Mouse (Mus musculus): ENCODE data around the gene Fars2. TPM values are rescaled to one million over a fixed set of nuclear protein-coding genes. Genes with fewer than 3 reads are reported as not detected.

Gene Fars2
- polyA plus RNA-seq (2015; fragmentation: Nextera tagmentation; extraction: Ambion mirVana), result 27.4 and 31.4 TPM in 2 replicates

DNA sequence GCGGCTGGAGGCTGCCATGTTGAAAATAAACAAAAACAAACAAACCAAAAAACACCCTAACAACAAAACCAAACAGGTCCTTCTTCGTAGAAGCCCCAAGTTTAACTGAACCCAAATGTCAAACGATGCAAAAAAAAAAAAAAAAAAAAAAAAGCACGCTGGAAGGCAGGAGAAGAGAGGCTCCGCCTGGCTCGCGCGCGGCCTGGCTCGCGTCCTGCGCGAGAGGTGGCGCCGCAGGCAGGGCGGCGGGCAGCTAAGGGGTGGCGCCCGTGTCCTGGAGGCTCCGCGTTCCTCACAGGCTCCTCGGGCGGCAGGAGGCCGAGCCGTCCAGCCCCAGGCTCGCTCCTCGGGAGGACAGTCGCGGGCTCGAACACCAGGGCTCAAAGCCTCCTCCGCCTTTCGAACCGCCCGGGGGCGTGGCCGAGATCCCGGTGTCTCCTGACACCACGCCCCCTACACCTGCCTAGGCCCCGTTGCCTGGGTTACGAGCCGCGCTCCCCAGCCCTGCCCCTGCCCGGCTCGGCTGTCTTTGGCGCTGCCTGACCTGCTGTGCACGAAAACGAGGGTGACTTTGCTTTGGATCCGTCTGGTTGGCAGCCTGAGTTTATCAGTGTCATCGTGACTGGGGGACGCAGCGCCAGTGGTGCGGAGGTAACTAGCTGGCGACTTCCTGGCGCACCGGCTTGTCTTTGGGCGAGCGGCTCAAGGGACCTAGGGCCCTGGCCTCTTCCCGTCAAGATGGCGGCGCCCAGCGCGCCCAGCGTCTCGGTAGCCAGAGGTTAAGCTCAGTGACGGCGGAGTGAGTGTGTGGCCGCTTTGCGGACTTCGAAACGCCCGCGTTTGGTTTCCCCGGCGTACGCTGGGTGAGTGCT lies at the start of gene Fars2, which contains the start of gene Lyrm4:
Gene Fars2 (plus strand): TSS at position 270 of the 872 bp plus-strand sequence.
Gene Lyrm4 (minus strand): TSS at position 384 of the 872 bp plus-strand sequence.
- H3K4me3 ChIP-seq (replicated peaks), result peak within 1 kb of the TSS; percentile 72
- H3K27me3 ChIP-seq, result no peaks in the 10 kb centered on the region
- H3K4me2 ChIP-seq, result peak within 1 kb of the TSS; percentile 89
- H3K9ac ChIP-seq, result peak within 1 kb of the TSS; percentile 81
- H3K4me1 ChIP-seq (replicated peaks), result peaks cover 48% of the 10 kb centered on the region
- DNase-seq (peak; percentile 97), ATAC-seq (ENCODE audit: low read depth) (peak; percentile 95)
- under 1% methylated on average over 74 of the region's 75 CpGs for WGBS (ENCODE audit: insufficient replicate concordance)
- no peaks in the 10 kb centered on the region for H3K36me3 ChIP-seq
- peak within 1 kb of the TSS; percentile 91 for H3K27ac ChIP-seq
- H3K9me3 ChIP-seq (replicated peaks), result no peaks in the 10 kb centered on the region

DNA sequence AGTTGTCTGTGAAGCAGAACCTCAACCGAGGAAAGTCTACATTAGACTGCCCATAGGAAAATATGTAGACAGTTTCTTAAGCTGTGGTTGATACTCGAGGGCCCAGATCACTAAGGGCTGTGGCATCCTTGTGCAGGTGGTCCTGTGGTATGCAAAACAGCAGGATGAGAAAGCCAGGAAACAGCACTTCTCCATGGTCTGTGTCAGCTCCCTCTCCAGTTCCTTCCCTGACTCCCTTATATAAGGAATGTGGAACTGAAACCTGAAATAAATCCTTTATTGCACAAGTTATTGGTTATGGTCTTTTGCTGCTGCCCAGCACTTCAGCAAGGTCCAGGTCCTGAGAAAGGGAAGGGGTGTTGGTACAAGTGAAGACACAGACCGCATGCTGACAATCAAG lies 42.7 kb upstream of the Fars2 start:
- no peak for ATAC-seq (ENCODE audit: low read depth)
- 65% methylated on average over 3 of the region's 3 CpGs for WGBS (ENCODE audit: insufficient replicate concordance)
- 0 out of 2 replicates have a peak, but pooled peaks cover 6% of the 10 kb centered on the region for H3K36me3 ChIP-seq

DNA sequence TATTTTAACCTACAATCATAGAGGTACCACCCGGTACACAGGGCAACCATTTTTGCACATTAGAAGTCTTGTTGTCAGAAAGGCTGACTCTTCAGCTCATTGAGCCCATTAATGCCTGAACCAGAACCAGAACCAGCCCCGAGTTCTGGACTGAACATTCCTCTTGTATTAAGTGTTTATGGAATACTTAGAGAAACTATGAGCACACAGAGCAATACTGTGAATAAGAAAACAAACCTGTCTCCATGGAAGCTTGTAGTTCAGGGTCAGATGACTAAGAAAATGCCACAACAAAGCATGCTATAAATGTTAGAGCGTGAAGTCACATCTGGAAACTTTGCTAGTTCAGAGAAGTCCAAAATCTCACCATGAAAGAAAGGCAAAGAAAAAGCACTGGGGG lies 35.6 kb upstream of the Fars2 start:
- H3K36me3 ChIP-seq, result peaks cover 13% of the 10 kb centered on the region; the same call in 1 of the 2 replicates
- H3K4me1 ChIP-seq (replicated peaks), result peaks cover 12% of the 10 kb centered on the region
- H3K27me3 ChIP-seq, result no peaks in the 10 kb centered on the region
- no peak for DNase-seq
- ATAC-seq (ENCODE audit: low read depth), result no peak
- no peak overlapping the region for H3K9ac ChIP-seq
- no peak overlapping the region for H3K4me2 ChIP-seq
- 82% methylated on average over 3 of the region's 3 CpGs for WGBS (ENCODE audit: insufficient replicate concordance)
- no peaks in the 10 kb centered on the region for H3K9me3 ChIP-seq (replicated peaks)
- H3K4me3 ChIP-seq (replicated peaks), result no peak overlapping the region
- no peak overlapping the region for H3K27ac ChIP-seq

More for the DNA sequence above, 42.7 kb upstream of the Fars2 start:
- no peak for DNase-seq
- Histone ChIP-seq H3K27me3 (no peaks in the 10 kb centered on the region), H3K4me2 (no peak overlapping the region), H3K9ac (no peak overlapping the region), H3K27ac (0 out of 2 replicates have a peak overlapping the region, but pooled peaks have one; percentile 12), H3K4me1 (replicated peaks) (peaks cover 11% of the 10 kb centered on the region), H3K9me3 (replicated peaks) (no peaks in the 10 kb centered on the region), H3K4me3 (replicated peaks) (no peak overlapping the region)

DNA sequence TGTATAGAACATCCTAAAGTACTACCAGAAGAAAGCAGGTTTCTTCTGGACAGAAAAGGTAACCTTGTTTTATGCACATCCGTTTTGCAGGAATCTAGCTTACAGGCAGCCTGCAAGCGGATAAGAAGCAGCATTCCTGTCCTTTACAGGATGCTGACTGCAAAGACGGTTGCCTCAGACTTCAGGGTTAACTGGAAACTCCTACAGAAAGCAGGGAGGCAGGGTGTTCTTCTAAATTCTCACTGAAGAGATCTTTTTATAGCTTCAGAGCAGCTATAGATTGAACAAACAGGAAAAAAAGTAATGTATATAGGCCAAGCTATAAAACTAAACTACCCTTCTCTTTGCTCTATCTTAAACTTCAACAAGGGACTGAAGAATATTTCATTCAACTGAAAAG lies 32.5 kb upstream of the Fars2 start:
- 0 out of 2 replicates have a peak overlapping the region, but pooled peaks have one; percentile 6 for H3K27ac ChIP-seq

DNA sequence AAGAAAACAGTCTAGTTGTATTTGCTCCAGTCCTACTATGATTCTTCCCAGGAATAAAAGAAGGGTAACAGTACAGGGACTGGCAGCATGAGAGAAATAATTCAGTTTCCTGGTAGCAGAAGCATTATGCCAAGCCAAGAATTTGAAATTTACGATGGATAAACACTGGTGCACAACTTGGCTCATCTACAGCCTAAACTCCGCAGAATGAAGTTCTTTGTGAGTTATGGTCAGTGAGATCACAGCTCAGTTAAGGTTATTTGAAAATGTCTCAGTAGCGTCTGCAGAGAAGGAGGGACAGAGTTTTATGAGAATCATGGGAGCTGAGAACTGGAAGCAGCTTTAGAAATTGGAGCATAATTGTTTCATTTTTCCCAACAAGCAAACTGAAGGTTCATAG lies 31.2 kb upstream of the Fars2 start:
- no peak overlapping the region for H3K4me3 ChIP-seq (replicated peaks)
- ATAC-seq (ENCODE audit: low read depth) (no peak), DNase-seq (no peak)
- 84% methylated on average over 3 of the region's 3 CpGs for WGBS (ENCODE audit: insufficient replicate concordance)
- H3K36me3 ChIP-seq, result peaks cover 15% of the 10 kb centered on the region; the same call in 1 of the 2 replicates
- H3K4me2 ChIP-seq, result 0 out of 2 replicates have a peak overlapping the region, but pooled peaks have one; percentile 8
- H3K9ac ChIP-seq, result no peak overlapping the region
- H3K27me3 ChIP-seq, result no peaks in the 10 kb centered on the region
- no peaks in the 10 kb centered on the region for H3K9me3 ChIP-seq (replicated peaks)
- H3K27ac ChIP-seq, result peak overlapping the region; percentile 77
- peaks cover 56% of the 10 kb centered on the region for H3K4me1 ChIP-seq (replicated peaks)

More for the DNA sequence above, 32.5 kb upstream of the Fars2 start:
- Histone ChIP-seq H3K4me2 (no peak overlapping the region), H3K4me3 (replicated peaks) (no peak overlapping the region), H3K9me3 (replicated peaks) (no peaks in the 10 kb centered on the region), H3K36me3 (peaks cover 7% of the 10 kb centered on the region; the same call in 1 of the 2 replicates), H3K4me1 (replicated peaks) (peaks cover 44% of the 10 kb centered on the region), H3K27me3 (no peaks in the 10 kb centered on the region), H3K9ac (no peak overlapping the region)
- 88% methylated on average over 3 of the region's 3 CpGs for WGBS (ENCODE audit: insufficient replicate concordance)
- no peak for ATAC-seq (ENCODE audit: low read depth)
- DNase-seq, result no peak

DNA sequence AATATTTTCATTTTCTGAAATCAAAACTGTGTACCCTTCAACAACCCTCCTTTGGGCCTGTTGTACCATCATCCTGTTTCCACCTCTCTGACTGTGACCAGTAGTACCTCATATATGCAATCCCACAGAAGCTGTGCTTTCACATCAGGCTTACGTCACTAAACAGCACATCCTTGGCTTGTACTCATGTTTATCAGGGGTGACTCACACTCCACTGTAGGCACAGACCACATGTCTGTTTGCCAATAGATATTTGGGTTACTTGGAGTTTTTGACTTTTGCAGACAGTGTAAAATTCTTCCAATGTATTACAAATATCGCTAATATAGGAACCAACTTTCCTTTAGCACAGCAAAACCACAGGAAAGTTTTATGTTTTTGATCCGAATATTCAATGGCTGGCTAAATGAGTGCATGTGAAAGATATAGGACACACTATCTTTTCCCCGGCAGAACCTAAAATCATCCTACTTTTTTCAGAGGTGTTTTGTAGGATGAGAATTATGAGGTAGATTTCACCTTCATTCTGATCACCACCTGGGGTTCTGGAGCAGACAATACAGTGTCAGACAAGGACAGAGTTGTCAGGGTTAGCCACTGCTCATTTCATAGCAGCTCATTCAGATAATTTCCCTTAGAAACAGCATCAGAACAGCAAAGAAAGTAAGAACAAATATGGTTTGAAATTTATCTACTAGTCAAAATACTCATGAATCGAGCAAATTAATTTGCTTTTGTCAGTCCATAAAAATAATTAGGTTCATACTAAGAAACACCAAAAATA lies 30.4 kb upstream of the Fars2 start:
- H3K36me3 ChIP-seq, result peaks cover 19% of the 10 kb centered on the region
- H3K9me3 ChIP-seq (replicated peaks), result no peaks in the 10 kb centered on the region
- no peak overlapping the region; the same call in 1 of the 2 replicates for H3K4me3 ChIP-seq (replicated peaks)
- H3K4me1 ChIP-seq (replicated peaks), result peaks cover 59% of the 10 kb centered on the region
- ATAC-seq (ENCODE audit: low read depth) (peak; percentile 98), DNase-seq (peak; percentile 70)
- H3K4me2 ChIP-seq, result peak overlapping the region; percentile 42
- H3K27ac ChIP-seq, result peak overlapping the region; percentile 89
- no peaks in the 10 kb centered on the region for H3K27me3 ChIP-seq
- peak overlapping the region; percentile 53 for H3K9ac ChIP-seq
- WGBS (ENCODE audit: insufficient replicate concordance), result 41% methylated on average over 5 of the region's 5 CpGs

DNA sequence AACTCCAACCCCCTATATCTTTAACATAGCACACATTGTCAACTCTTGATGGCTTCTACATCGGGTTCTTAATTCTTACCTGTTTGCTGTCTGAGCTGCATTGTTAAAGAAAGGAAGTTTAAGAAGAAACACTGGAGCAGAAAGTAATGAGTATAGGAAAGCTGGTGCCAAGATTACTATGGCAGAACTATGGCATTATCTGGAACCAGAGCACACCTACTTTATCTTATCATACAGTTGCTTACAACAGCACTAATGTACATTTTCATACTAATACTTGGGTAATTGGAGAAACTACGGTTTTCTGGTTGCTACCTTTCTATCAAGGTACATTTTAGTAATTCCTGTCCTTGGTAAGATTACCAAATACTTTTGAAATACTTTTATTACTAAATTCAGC lies 29.8 kb upstream of the Fars2 start:
- H3K4me1 ChIP-seq (replicated peaks), result peaks cover 59% of the 10 kb centered on the region
- no peak overlapping the region for H3K9ac ChIP-seq
- WGBS (ENCODE audit: insufficient replicate concordance), result 29% methylated on average over 2 of the region's 2 CpGs
- DNase-seq (no peak), ATAC-seq (ENCODE audit: low read depth) (peak; percentile 62)
- no peaks in the 10 kb centered on the region for H3K27me3 ChIP-seq
- peaks cover 25% of the 10 kb centered on the region for H3K36me3 ChIP-seq
- no peaks in the 10 kb centered on the region for H3K9me3 ChIP-seq (replicated peaks)
- peak overlapping the region; percentile 89 for H3K27ac ChIP-seq
- H3K4me3 ChIP-seq (replicated peaks), result no peak overlapping the region; the same call in 1 of the 2 replicates
- peak overlapping the region; percentile 42 for H3K4me2 ChIP-seq

DNA sequence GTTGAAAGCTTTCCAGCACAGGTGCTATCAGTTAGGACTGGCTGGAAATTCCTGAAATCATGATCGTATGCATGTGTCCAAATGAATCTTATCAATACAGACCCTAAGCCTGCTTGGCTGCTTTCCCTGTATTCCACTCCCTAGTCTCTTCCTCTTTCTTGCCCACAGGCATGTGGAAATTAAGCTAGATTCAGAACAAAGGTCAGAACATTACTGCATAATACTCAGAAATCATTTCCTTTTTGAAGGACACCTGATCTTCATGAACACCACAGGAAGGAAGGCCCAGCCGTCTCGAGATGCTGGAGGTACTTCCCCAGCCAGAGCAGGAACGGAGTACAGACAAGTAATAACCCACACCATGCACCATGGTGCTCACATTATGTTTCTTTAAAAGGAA lies 29.0 kb upstream of the Fars2 start:
- 45% methylated on average over 4 of the region's 4 CpGs for WGBS (ENCODE audit: insufficient replicate concordance)
- ATAC-seq (ENCODE audit: low read depth) (no peak), DNase-seq (no peak)
- H3K36me3 ChIP-seq, result peaks cover 24% of the 10 kb centered on the region
- H3K4me1 ChIP-seq (replicated peaks), result peaks cover 59% of the 10 kb centered on the region
- peak overlapping the region; percentile 89 for H3K27ac ChIP-seq
- H3K9ac ChIP-seq, result no peak overlapping the region
- 0 out of 2 replicates have a peak overlapping the region, but pooled peaks have one; percentile 17 for H3K4me2 ChIP-seq
- no peaks in the 10 kb centered on the region for H3K9me3 ChIP-seq (replicated peaks)
- H3K4me3 ChIP-seq (replicated peaks), result no peak overlapping the region
- H3K27me3 ChIP-seq, result no peaks in the 10 kb centered on the region

DNA sequence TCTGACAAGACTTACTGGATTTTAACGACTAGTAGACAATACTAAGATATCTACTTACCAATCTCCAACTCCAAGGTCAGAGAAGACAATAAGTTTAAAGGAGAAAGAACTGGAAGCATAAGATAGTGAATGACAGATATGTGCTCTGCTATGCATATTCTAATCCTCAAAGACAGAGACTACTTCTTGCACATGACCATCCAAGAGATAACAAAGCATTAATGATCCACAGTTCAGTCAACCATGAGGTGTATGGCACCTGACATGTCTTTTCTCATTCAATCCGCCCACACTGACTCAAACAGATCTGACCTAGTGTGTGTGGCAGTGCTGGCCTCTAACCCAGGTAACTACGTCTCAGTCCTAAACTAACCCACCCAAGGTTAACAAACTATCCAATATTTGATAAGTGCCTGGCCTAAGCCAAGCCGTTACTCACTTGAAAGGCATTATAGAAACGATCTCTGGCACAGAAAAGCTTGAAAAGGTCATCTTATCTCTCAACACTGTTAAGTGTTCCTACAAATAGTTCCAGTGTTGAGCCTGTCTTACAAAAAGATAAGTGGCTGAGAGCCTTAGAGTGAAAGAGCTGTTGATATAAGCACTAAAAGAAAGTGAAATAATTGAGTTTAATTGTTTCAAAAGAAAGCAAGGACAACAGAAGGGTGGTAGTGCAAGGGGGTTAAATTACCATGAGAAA lies 20.4 kb upstream of the Fars2 start:
- no peak overlapping the region for H3K4me3 ChIP-seq (replicated peaks)
- H3K9ac ChIP-seq, result no peak overlapping the region
- DNase-seq (peak; percentile 23), ATAC-seq (ENCODE audit: low read depth) (peak; percentile 86)
- H3K36me3 ChIP-seq, result peaks cover 8% of the 10 kb centered on the region
- peaks cover 30% of the 10 kb centered on the region for H3K4me1 ChIP-seq (replicated peaks)
- H3K4me2 ChIP-seq, result peak overlapping the region; percentile 26
- H3K27me3 ChIP-seq, result no peaks in the 10 kb centered on the region
- peak overlapping the region; percentile 82 for H3K27ac ChIP-seq
- no peaks in the 10 kb centered on the region for H3K9me3 ChIP-seq (replicated peaks)
- WGBS (ENCODE audit: insufficient replicate concordance), result 11% methylated on average over 5 of the region's 5 CpGs

DNA sequence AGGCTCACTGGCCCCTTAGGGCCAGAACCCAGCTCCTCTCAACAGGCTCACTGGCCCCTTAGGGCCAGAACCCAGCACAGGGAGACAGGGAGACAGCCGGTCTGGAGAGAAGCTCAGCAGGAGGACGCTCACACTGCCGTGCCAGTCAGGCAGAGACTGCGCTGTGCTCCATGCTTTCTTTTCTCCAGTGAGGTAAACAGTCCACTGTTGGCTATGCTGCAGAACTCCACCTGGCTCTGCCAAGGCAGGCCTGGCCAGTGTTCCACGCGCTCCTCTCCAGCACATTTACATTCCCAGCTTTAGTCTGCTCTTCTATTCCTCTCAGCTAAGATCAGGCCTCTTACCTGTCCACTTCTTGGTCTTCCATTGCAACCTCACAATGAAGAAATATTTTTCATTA lies 11.6 kb upstream of the Fars2 start:
- WGBS (ENCODE audit: insufficient replicate concordance), result 89% methylated on average over 6 of the region's 6 CpGs
- no peak overlapping the region for H3K27ac ChIP-seq
- H3K9ac ChIP-seq, result no peak overlapping the region
- no peaks in the 10 kb centered on the region for H3K9me3 ChIP-seq (replicated peaks)
- H3K4me1 ChIP-seq (replicated peaks), result peaks cover 11% of the 10 kb centered on the region
- DNase-seq (no peak), ATAC-seq (ENCODE audit: low read depth) (no peak)
- no peak overlapping the region for H3K4me3 ChIP-seq (replicated peaks)
- H3K36me3 ChIP-seq, result peaks cover 5% of the 10 kb centered on the region; the same call in 1 of the 2 replicates
- H3K27me3 ChIP-seq, result no peaks in the 10 kb centered on the region
- H3K4me2 ChIP-seq, result no peak overlapping the region

Measured in liver, embryonic 13.5 days (tissue).